Mouse (Mus musculus) G1E (cell line): ENCODE measurements around the gene Gm9745.

ENCODE experiments used
- CTCF ChIP-seq: IDR thresholded peaks from 2 replicates; pipeline ENCODE4 v1.5.1; 2012; ENCODE audit warnings: low read depth, low read length, inconsistent platforms, mixed read lengths
- GATA1 ChIP-seq: IDR thresholded peaks from 2 replicates; pipeline ENCODE4 v1.6.1; 2012; ENCODE audit warnings: borderline replicate concordance, low read length, inconsistent platforms, mixed read lengths
- GATA2 ChIP-seq: IDR thresholded peaks from 2 replicates; pipeline ENCODE4 v1.6.1; 2012; ENCODE audit warnings: low read depth, low read length, inconsistent platforms, borderline replicate concordance
- POLR2AphosphoS5 ChIP-seq: IDR thresholded peaks from 2 replicates; pipeline ENCODE4 v1.6.1; 2012; ENCODE audit warnings: low read depth, low read length, inconsistent platforms; ENCODE audit not compliant: insufficient replicate concordance

DNA sequence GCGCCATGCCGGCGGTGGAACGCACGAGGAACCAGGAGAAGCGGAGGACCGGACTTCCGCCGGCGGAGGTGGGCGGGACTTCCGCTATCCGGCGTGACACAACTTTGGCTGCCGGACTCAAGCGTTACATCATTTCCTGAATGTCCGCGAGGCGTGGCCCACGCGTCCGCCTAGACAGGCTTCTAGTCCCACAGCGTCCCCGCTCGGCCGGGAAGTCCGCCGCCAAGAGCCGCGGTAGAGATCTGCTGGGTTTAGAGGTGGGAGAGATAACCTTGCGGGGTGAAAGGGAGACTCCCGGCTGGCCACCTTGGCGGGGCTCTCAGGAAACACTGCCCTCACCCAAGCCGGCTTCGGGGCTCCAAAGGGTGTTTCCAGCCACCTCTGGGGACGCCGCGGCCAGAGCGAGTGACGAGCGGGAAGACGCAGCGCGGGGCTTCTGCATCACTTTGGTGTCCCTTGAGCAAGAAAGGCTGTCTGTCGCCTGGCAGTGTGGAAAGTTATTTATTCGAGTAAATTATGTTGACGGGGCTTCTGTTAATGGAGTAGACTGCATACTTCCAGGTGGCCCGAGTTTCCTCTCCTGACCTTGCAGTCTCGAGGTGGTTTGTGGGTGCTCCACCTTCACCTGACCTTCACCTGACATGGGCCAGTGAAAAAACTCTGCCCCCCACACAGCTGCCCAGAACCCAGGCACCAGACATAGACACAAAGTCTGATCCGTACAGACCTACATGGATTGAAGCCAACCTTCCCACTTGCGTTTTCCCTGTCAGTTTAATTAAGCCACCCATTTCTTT is 48.2 kb upstream of the Gm9745 start, which contains the start of gene Gtpbp4:
- no peak for TF ChIP-seq GATA1
- TF ChIP-seq CTCF: no peak
- no peak for TF ChIP-seq POLR2AphosphoS5
- TF ChIP-seq GATA2: no peak
